Mouse (Mus musculus): ENCODE data around the gene Zglp1.

GRCm38 (mm10) chr9:21037481-21037891 lies 29.4 kb downstream of the Zglp1 start:
- TF ChIP-seq CTCF (IDR thresholded peaks at IDR 0.05; ENCODE audit: control insufficient read depth, insufficient read depth, low read length): no peak
- no peak for TF ChIP-seq POLR2A (IDR thresholded peaks at IDR 0.05; ENCODE audit: borderline replicate concordance, control insufficient read depth, low read depth, low read length)
